Mouse (Mus musculus): Measurements from ENCODE around the gene Crtc1.

- no peak for TF ChIP-seq CTCF (conservative IDR thresholded peaks at IDR 0.05; ENCODE audit: insufficient read depth, insufficient read length, low read depth, low read length)
- TF ChIP-seq POLR2A (IDR thresholded peaks at IDR 0.05; ENCODE audit: low read depth, low read length), result no peak
Measured at GRCm38 (mm10) chr8:70361484-70362032, 77.8 kb downstream of the Crtc1 start.

Data from kidney, adult 2 months (tissue).